Mouse (Mus musculus) kidney, embryonic 15.5 days (tissue): ENCODE data around the gene Vezt. TPM values are rescaled to one million over a fixed set of nuclear protein-coding genes. Genes with fewer than 3 reads are reported as not detected.

Source experiments
- ATAC-seq: fragments of 200-750 bp; cut with Nextera tagmentation; replicated peaks from 2 replicates; pipeline ENCODE4 v1.8.0; 2017; ENCODE audit warnings: moderate TSS enrichment; ENCODE audit not compliant: low FRiP score
- H3K27ac ChIP-seq: fragments of 300-500 bp; sonication (generic); 2 replicates; pipeline ENCODE4 v1.5.1; 2015; ENCODE audit warnings: mild to moderate bottlenecking, inconsistent platforms
- H3K27me3 ChIP-seq: fragments of 300-500 bp; sonication (generic); 2 replicates; pipeline ENCODE4 v1.6.1; 2015; ENCODE audit warnings: inconsistent platforms
- H3K36me3 ChIP-seq: fragments of 300-500 bp; sonication (generic); 2 replicates; pipeline ENCODE4 v1.6.1; 2015; ENCODE audit warnings: inconsistent platforms
- H3K4me1 ChIP-seq: fragments of 300-500 bp; sonication (generic); 2 replicates; pipeline ENCODE4 v1.6.1; 2015; ENCODE audit warnings: inconsistent platforms
- H3K4me2 ChIP-seq: fragments of 300-500 bp; sonication (generic); 2 replicates; pipeline ENCODE4 v1.6.1; 2015; ENCODE audit warnings: moderate library complexity, mild to moderate bottlenecking, inconsistent platforms
- H3K4me3 ChIP-seq: fragments of 300-500 bp; sonication (generic); replicated peaks from 2 replicates; pipeline ENCODE4 v1.5.1; 2015; ENCODE audit warnings: mild to moderate bottlenecking, inconsistent platforms
- H3K9ac ChIP-seq: fragments of 300-500 bp; sonication (generic); 2 replicates; pipeline ENCODE4 v1.6.1; 2015; ENCODE audit warnings: mild to moderate bottlenecking, inconsistent platforms
- H3K9me3 ChIP-seq: fragments of 300-500 bp; sonication (generic); replicated peaks from 2 replicates; pipeline ENCODE4 v1.6.1; 2016; ENCODE audit warnings: inconsistent platforms
- WGBS: fragments of 180-500 bp; shearing (Covaris S2); methylation state at CpG from one replicate; pipeline ENCODE4 v1.1.7; 2015; ENCODE audit warnings: mixed read lengths; 5-methylcytosine and 5-hydroxymethylcytosine counted together
- polyA plus RNA-seq: library from polyadenylated mRNA; unstranded; fragments of >200 nt; fragmentation: Nextera tagmentation; extraction: Ambion mirVana; gene quantifications from 2 replicates; pipeline ENCODE4 v1.2.1, GENCODE M21; 2015

Gene Vezt
- 23.6 TPM in 2 replicates for polyA plus RNA-seq

GRCm38 (mm10) chr10:94035658-94036374 lies at the start of gene Vezt, which contains the start of gene Fgd6:
TSS of gene Vezt (minus strand) at chr10:94035817.
TSS of gene Fgd6 (plus strand) at chr10:94036001.
- ATAC-seq: peak; percentile 99
- H3K4me2 ChIP-seq: peak within 1 kb of the TSS; percentile 73
- no peaks in the 10 kb centered on the region for H3K27me3 ChIP-seq
- under 1% methylated on average over 77 of the region's 77 CpGs for WGBS
- H3K4me3 ChIP-seq: peak within 1 kb of the TSS; percentile 88
- peak within 1 kb of the TSS; percentile 74 for H3K27ac ChIP-seq
- peaks cover 4% of the 10 kb centered on the region for H3K36me3 ChIP-seq
- H3K9me3 ChIP-seq: no peaks in the 10 kb centered on the region
- peak within 1 kb of the TSS; percentile 81 for H3K9ac ChIP-seq
- H3K4me1 ChIP-seq: peaks cover 18% of the 10 kb centered on the region

GRCm38 (mm10) chr10:94082040-94082734 lies 46.6 kb upstream of the Vezt start:
- H3K4me2 ChIP-seq: no peak overlapping the region

DNA sequence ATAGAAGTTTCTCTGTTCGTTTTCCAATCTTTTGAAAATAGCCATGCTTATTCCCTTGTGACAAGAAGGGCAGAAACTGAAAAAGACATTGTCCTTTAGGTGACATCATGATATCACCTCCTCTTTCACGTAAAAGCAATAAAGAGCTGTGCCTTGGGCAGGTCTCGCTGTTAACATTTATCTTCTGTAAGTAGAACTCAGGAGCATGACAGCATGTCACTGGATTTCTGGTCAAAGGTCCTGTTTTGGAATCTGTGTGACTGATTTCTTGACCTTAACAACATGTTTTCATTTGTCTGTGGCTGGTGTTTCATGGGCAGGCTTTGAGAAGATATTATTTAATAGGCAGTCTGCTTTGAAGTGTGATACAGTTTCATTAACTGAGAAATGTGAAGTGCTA lies 45.1 kb upstream of the Vezt start:
- Histone ChIP-seq H3K36me3 (no peaks in the 10 kb centered on the region), H3K9me3 (no peaks in the 10 kb centered on the region), H3K4me1 (0 out of 2 replicates have a peak, but pooled peaks cover 3% of the 10 kb centered on the region), H3K4me3 (no peak overlapping the region), H3K27ac (no peak overlapping the region), H3K9ac (no peak overlapping the region), H3K4me2 (no peak overlapping the region), H3K27me3 (no peaks in the 10 kb centered on the region)
- WGBS: 40% methylated on average over 3 of the region's 3 CpGs
- no peak for ATAC-seq

More at GRCm38 (mm10) chr10:94082040-94082734, 46.6 kb upstream of the Vezt start:
- Histone ChIP-seq H3K27me3 (no peaks in the 10 kb centered on the region), H3K27ac (no peak overlapping the region; the same call in 1 of the 2 replicates), H3K4me3 (no peak overlapping the region), H3K9me3 (no peaks in the 10 kb centered on the region), H3K36me3 (no peaks in the 10 kb centered on the region), H3K9ac (no peak overlapping the region), H3K4me1 (no peaks in the 10 kb centered on the region)
- 54% methylated on average over 7 of the region's 7 CpGs for WGBS
- no peak for ATAC-seq

DNA sequence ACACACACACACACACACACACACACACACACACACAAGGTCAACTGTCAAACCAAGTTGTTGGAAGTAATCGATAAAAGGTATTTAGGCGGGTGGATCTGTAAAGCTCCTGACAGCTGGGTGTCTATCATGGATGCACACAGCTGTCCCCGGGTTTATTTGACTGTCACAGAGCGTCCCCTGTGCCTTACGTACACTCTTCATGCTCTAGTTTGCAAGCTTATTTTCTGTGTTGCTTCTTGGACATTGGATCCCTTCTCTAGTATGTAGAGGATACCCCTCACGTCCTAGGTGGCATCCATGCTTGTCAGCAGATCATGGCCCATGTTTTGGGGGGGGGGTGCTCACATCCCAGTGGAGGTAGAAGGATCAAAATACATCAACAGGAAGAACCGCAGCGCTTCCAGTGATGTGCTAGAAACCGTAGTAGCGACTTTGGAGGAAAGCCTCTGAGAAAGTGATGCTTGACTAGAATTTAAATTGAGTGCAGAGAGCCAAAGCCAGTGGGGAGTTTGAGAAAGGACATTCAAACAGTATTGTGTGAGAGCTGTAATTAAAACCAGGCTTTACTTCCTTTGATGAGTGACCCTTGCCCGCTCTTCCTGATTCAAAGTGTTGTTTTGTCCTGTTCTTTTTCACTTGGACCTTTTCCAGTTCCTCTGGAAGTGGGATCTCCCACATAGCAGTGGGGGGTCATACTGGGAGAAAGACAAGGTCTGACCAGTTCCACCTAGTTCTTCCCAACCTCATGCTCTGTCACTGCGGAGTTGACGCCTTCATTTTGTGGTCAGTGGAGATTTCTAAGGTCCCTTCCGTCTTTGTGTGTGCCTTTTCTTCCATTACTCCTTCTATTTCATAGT lies 41.6 kb upstream of the Vezt start:
- Histone ChIP-seq H3K4me1 (peaks cover 13% of the 10 kb centered on the region), H3K9me3 (no peaks in the 10 kb centered on the region), H3K27me3 (no peaks in the 10 kb centered on the region), H3K9ac (no peak overlapping the region), H3K4me2 (no peak overlapping the region), H3K4me3 (no peak overlapping the region), H3K36me3 (no peaks in the 10 kb centered on the region), H3K27ac (no peak overlapping the region)
- 63% methylated on average over 14 of the region's 14 CpGs for WGBS
- ATAC-seq: no peak; the same call in 1 of the 2 replicates

DNA sequence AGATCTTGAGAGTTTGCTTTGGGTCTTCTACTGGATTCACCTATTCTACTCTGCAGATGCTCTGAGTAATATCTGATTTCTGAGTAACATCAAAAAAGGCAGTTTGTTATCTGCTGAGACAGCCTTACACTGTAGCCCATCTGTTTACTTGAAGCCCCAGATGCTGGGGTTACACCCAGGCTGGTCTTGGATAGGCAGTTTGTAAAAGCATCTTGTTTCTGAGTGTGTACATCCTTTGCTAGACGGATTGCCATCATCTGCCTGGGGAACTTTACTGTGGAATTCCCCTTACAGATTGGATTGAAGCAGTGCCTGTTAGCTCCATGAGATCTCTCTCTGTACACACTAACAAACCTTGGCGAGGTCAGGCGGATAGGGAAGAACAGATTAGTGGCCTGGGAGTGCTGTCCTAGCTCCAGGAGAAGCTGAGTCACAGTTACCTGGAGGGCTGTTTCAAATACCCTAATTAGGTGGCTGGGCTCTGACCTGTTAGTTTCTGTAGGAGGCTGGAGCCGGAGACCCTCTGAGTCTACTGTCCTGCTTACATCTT lies 37.4 kb upstream of the Vezt start:
- H3K4me2 ChIP-seq: no peak overlapping the region
- H3K9me3 ChIP-seq: no peaks in the 10 kb centered on the region
- 77% methylated on average over 4 of the region's 4 CpGs for WGBS
- H3K27ac ChIP-seq: 0 out of 2 replicates have a peak overlapping the region, but pooled peaks have one; percentile 29
- no peaks in the 10 kb centered on the region for H3K36me3 ChIP-seq
- H3K4me1 ChIP-seq: peaks cover 14% of the 10 kb centered on the region
- H3K9ac ChIP-seq: no peak overlapping the region
- no peaks in the 10 kb centered on the region for H3K27me3 ChIP-seq
- ATAC-seq: no peak
- no peak overlapping the region for H3K4me3 ChIP-seq

- Histone ChIP-seq H3K4me3 (no peak overlapping the region), H3K4me2 (no peak overlapping the region), H3K9ac (no peak overlapping the region), H3K27me3 (no peaks in the 10 kb centered on the region), H3K36me3 (no peaks in the 10 kb centered on the region), H3K9me3 (no peaks in the 10 kb centered on the region), H3K4me1 (peaks cover 14% of the 10 kb centered on the region), H3K27ac (0 out of 2 replicates have a peak overlapping the region, but pooled peaks have one; percentile 29)
- 54% methylated on average over 10 of the region's 10 CpGs for WGBS
- no peak for ATAC-seq
Observed at GRCm38 (mm10) chr10:94072261-94072915, 36.8 kb upstream of the Vezt start.

DNA sequence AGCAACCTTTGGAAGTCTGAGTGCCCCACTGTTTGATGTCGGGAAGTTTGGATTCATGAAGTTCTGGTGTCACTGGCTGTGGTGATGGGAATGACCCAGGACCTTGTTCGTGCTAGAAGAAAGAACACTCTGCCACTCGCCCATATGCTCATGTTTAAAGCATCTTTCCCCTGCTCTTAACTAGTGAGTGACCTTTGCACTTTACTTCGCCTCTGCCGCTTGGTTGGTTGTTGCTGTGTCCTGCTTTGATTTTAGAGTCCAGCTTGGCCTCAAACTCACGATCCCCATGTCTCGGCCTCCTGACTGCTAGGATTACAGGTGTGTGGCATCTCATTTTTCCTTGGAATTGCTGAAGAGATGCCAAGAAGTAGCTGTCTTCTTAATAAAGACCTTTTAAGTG lies 36.0 kb upstream of the Vezt start:
- Histone ChIP-seq H3K27me3 (no peaks in the 10 kb centered on the region), H3K4me3 (no peak overlapping the region), H3K9ac (no peak overlapping the region), H3K4me2 (no peak overlapping the region), H3K9me3 (no peaks in the 10 kb centered on the region), H3K27ac (no peak overlapping the region), H3K4me1 (peaks cover 11% of the 10 kb centered on the region), H3K36me3 (no peaks in the 10 kb centered on the region)
- WGBS: 86% methylated on average over 7 of the region's 7 CpGs
- no peak for ATAC-seq

- 61% methylated on average over 5 of the region's 5 CpGs for WGBS
- Histone ChIP-seq H3K36me3 (no peaks in the 10 kb centered on the region), H3K27ac (no peak overlapping the region), H3K4me2 (no peak overlapping the region), H3K4me1 (peaks cover 9% of the 10 kb centered on the region), H3K4me3 (no peak overlapping the region), H3K9me3 (no peaks in the 10 kb centered on the region), H3K9ac (no peak overlapping the region), H3K27me3 (no peaks in the 10 kb centered on the region)
- ATAC-seq: peak; percentile 63; the same call in 1 of the 2 replicates
Observed at GRCm38 (mm10) chr10:94068701-94069100, 33.1 kb upstream of the Vezt start.

- Histone ChIP-seq H3K4me2 (no peak overlapping the region), H3K4me1 (no peaks in the 10 kb centered on the region), H3K4me3 (no peak overlapping the region), H3K9ac (no peak overlapping the region), H3K27ac (no peak overlapping the region), H3K27me3 (no peaks in the 10 kb centered on the region), H3K9me3 (no peaks in the 10 kb centered on the region), H3K36me3 (no peaks in the 10 kb centered on the region)
- 64% methylated on average over 3 of the region's 3 CpGs for WGBS
- no peak for ATAC-seq
Observed at GRCm38 (mm10) chr10:94066896-94067295, 31.3 kb upstream of the Vezt start.

- H3K36me3 ChIP-seq: no peaks in the 10 kb centered on the region
- no peak overlapping the region for H3K27ac ChIP-seq
- H3K4me2 ChIP-seq: no peak overlapping the region
- no peak overlapping the region for H3K4me3 ChIP-seq
- WGBS: 77% methylated on average over 5 of the region's 5 CpGs
- no peak for ATAC-seq
- H3K9me3 ChIP-seq: no peaks in the 10 kb centered on the region
- H3K4me1 ChIP-seq: no peaks in the 10 kb centered on the region; the same call in 1 of the 2 replicates
- no peaks in the 10 kb centered on the region for H3K27me3 ChIP-seq
- no peak overlapping the region for H3K9ac ChIP-seq
Observed at GRCm38 (mm10) chr10:94062357-94062756, 26.7 kb upstream of the Vezt start.

DNA sequence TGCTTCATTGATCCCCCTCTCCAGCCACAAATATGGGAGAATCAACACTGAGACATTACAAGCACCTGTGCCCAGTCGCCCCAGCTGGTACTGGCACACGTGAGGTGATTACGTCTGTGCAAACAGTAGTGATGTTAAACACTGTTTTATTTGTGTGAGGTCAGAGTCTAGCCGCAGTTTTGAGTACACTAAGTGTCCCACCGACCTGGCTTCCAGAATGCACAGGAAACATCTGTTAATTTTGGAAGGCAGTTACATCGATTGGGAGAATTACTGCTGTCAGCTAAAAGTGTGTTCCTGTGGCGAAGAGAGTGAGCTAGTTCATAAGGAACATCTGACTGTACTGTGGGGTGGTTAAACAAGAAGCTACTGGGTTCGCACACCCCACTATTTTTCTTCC lies 24.6 kb upstream of the Vezt start:
- Histone ChIP-seq H3K27ac (no peak overlapping the region), H3K36me3 (no peaks in the 10 kb centered on the region), H3K4me2 (no peak overlapping the region), H3K4me1 (no peaks in the 10 kb centered on the region; the same call in 1 of the 2 replicates), H3K4me3 (no peak overlapping the region), H3K9me3 (no peaks in the 10 kb centered on the region), H3K9ac (no peak overlapping the region), H3K27me3 (no peaks in the 10 kb centered on the region)
- 57% methylated on average over 8 of the region's 8 CpGs for WGBS
- ATAC-seq: no peak
